Comparison of ENCODE assay signal across 8 mouse cellular contexts in the genomic region with DNA sequence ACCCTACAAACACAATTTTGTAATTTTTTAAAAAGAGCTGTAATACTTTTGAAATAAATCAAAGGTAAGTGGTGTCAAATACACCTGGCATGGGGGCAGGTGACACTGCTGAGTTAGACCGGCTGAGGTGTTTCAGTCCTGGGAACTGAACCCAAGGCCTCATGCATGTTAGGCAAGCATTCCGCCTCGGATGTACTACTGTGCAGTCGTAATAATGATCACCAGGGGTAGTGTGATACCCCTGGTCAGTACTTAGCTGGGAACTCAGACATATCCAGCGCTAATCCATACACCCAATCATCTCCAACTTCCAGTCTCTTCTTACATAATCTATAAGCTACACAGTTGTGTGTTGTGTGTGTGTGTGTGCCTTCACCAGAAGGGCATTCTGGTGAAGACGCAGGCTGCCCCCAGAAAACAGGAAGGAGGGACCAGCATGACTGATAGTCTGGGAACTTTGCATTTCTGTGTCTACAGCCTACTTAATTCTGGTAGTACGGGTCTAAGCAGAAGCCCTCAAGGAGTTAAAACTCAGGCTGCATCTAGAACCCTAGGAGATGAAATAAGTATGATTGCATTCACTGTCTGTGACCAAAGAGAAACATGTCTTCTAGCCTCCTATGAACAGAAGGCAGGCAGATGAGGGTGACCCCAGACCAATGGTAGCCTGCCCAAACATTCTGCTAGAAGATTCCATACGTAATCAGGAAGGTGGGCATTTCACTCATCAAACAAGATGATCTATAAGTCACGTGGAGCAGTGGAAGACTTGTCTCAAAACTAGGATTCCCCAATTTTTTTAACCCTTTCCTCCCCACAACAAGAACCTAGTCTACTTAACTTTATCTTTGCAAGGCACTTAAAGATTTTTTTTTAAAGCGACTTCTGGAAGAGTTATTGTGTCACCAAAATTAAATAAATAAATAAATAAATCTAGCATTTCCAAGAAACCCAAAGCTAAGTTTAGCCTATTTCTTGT. TPM values are rescaled to one million over a fixed set of nuclear protein-coding genes. Genes with fewer than 3 reads are reported as not detected.
DNase-seq lines count a peak whose midpoint lies in the region; ATAC-seq and TF ChIP-seq lines count a peak whose summit lies in the region.

No protein-coding gene starts in this region.

- peaks cover 56% of the 10 kb centered on the region for H3K4me1 ChIP-seq in kidney, embryonic 14.5 days (ENCODE audit: control insufficient read depth, insufficient read depth, low read length)
- H3K4me1 ChIP-seq in MEL (ENCODE audit: control insufficient read depth in 1 of 2, insufficient read depth in 2 of 2, low read length in 2 of 2): peaks cover 9 to 27% of the 10 kb centered on the region in 2 experiments; a peak in 3 of 4 replicates
- H3K4me1 ChIP-seq in forebrain, postnatal 0 days (ENCODE audit: insufficient read depth): peaks cover 17% of the 10 kb centered on the region
- peaks cover 49% of the 10 kb centered on the region for H3K4me1 ChIP-seq in liver, postnatal 0 days (ENCODE audit: insufficient read depth)

- peak overlapping the region; percentile 100; the same call in 1 of the 2 replicates for H3K4me3 ChIP-seq in kidney, embryonic 14.5 days (ENCODE audit: low read length)
- peak overlapping the region in 1 of 2 experiments; percentile 10; a peak in 2 of 4 replicates for H3K4me3 ChIP-seq in MEL (ENCODE audit: control insufficient read depth in 1 of 2, insufficient read depth in 1 of 2, low read depth in 2 of 2, low read length in 2 of 2)
- peak overlapping the region; percentile 97; the same call in 1 of the 2 replicates for H3K4me3 ChIP-seq in forebrain, postnatal 0 days (ENCODE audit: low read depth, low read length)
- H3K4me3 ChIP-seq in liver, postnatal 0 days (ENCODE audit: low read depth, low read length): peak overlapping the region; percentile 99

- no peak for ATAC-seq in kidney, embryonic 14.5 days (ENCODE audit: low FRiP score, low TSS enrichment)
- ATAC-seq in forebrain, postnatal 0 days: no peak
- ATAC-seq in liver, postnatal 0 days: no peak
- ATAC-seq in erythroid progenitor cell, adult 5-6 weeks (replicated peaks; ENCODE audit: low FRiP score, poor library complexity, severe bottlenecking): no peak

- 0 out of 2 replicates have a peak overlapping the region, but pooled peaks have one; percentile 8 for H3K27ac ChIP-seq in kidney, embryonic 14.5 days (ENCODE audit: low read depth, low read length)
- peak overlapping the region; percentile 15 for H3K27ac ChIP-seq in MEL (ENCODE audit: control insufficient read depth, low read depth, low read length)
- H3K27ac ChIP-seq in forebrain, postnatal 0 days (ENCODE audit: low read depth, low read length): no peak overlapping the region
- peak overlapping the region; percentile 98 for H3K27ac ChIP-seq in liver, postnatal 0 days (ENCODE audit: low read depth)

- no peak; a peak in 1 of 4 replicates for TF ChIP-seq POLR2A in MEL (IDR thresholded peaks at IDR 0.05; ENCODE audit: control insufficient read depth in 1 of 2, insufficient read depth in 1 of 2, low read depth in 1 of 2, low read length in 2 of 2, poor library complexity in 1 of 2)

- H3K9me3 ChIP-seq in kidney, embryonic 14.5 days (ENCODE audit: control insufficient read depth, low read length): no peaks in the 10 kb centered on the region
- H3K9me3 ChIP-seq in MEL (replicated peaks; ENCODE audit: insufficient read depth, low read length): no peaks in the 10 kb centered on the region
- H3K9me3 ChIP-seq in forebrain, postnatal 0 days (ENCODE audit: low read length): no peaks in the 10 kb centered on the region
- H3K9me3 ChIP-seq in liver, postnatal 0 days (ENCODE audit: low read length): no peaks in the 10 kb centered on the region

- peaks cover 59% of the 10 kb centered on the region for H3K79me2 ChIP-seq in MEL (ENCODE audit: control insufficient read depth, insufficient read depth, low read length, poor library complexity)

- peak overlapping the region; percentile 1; the same call in 1 of the 2 replicates for H3K9ac ChIP-seq in kidney, embryonic 14.5 days (ENCODE audit: low read depth, low read length)
- peak overlapping the region; percentile 2; the same call in 1 of the 2 replicates for H3K9ac ChIP-seq in MEL (ENCODE audit: control insufficient read depth, low read depth, low read length, poor library complexity, severe bottlenecking)
- H3K9ac ChIP-seq in forebrain, postnatal 0 days: 0 out of 2 replicates have a peak overlapping the region, but pooled peaks have one; percentile 7
- H3K9ac ChIP-seq in liver, postnatal 0 days (replicated peaks): peak overlapping the region; percentile 16; the same call in 1 of the 2 replicates

- H3K4me2 ChIP-seq in kidney, embryonic 14.5 days (replicated peaks; ENCODE audit: low read depth, low read length): peak overlapping the region; percentile 25; the same call in 1 of the 2 replicates
- H3K4me2 ChIP-seq in forebrain, postnatal 0 days (ENCODE audit: low read depth): peak overlapping the region; percentile 99
- peak overlapping the region; percentile 78 for H3K4me2 ChIP-seq in liver, postnatal 0 days (ENCODE audit: low read depth, low read length)

- peaks cover 48% of the 10 kb centered on the region for H3K36me3 ChIP-seq in kidney, embryonic 14.5 days (ENCODE audit: control insufficient read depth, insufficient read depth, low read length)
- H3K36me3 ChIP-seq in MEL (ENCODE audit: control insufficient read depth in 1 of 2, insufficient read depth in 2 of 2, low read length in 2 of 2): peaks cover 19 to 36% of the 10 kb centered on the region in 2 experiments
- H3K36me3 ChIP-seq in forebrain, postnatal 0 days (ENCODE audit: insufficient read depth): peaks cover 7% of the 10 kb centered on the region; the same call in 1 of the 2 replicates
- H3K36me3 ChIP-seq in liver, postnatal 0 days (replicated peaks; ENCODE audit: insufficient read depth, low read length): peaks cover 27% of the 10 kb centered on the region

- intact Hi-C loops in left cerebral cortex, postnatal 14 days (cut with DNase I): no loop called here

- no peak for TF ChIP-seq CTCF in MEL (IDR thresholded peaks at IDR 0.05 in 2 of 3, conservative IDR thresholded peaks at IDR 0.05 in 1 of 3; ENCODE audit: control insufficient read depth in 1 of 3, insufficient read depth in 1 of 3, low read depth in 2 of 3, low read length in 3 of 3, poor library complexity in 1 of 3, severe bottlenecking in 1 of 3)
- TF ChIP-seq CTCF in forebrain, postnatal 0 days (IDR thresholded peaks at IDR 0.05; ENCODE audit: low read depth): no peak
- no peak for TF ChIP-seq CTCF in liver, postnatal 0 days (IDR thresholded peaks at IDR 0.05; ENCODE audit: low read depth)

- no peak for DNase-seq in kidney, postnatal 25 days
- DNase-seq in MEL (ENCODE audit: low read depth, low spot score): peak; percentile 63
- DNase-seq in forebrain, postnatal 0 days: no peak
- no peak for DNase-seq in liver, postnatal 0 days
- no peak for DNase-seq in left cerebral cortex, postnatal 14 days (ENCODE audit: low spot score in 2 of 2)
- no peak for DNase-seq in urinary bladder, postnatal 4 days (ENCODE audit: low spot score in 2 of 2)

- TF ChIP-seq RAD21 in MEL (IDR thresholded peaks at IDR 0.05; ENCODE audit: low read depth, low read length): no peak

- 62% methylated on average over 10 of the region's 10 CpGs for WGBS in kidney, embryonic 14.5 days
- WGBS in forebrain, postnatal 0 days: 58% methylated on average over 10 of the region's 10 CpGs
- WGBS in liver, postnatal 0 days (ENCODE audit: insufficient replicate concordance): 47% methylated on average over 10 of the region's 10 CpGs

- TF ChIP-seq EP300 in MEL (IDR thresholded peaks at IDR 0.05; ENCODE audit: low read depth in 1 of 2, low read length in 2 of 2): no peak
- no peak for TF ChIP-seq EP300 in liver, postnatal 0 days (IDR thresholded peaks at IDR 0.05; ENCODE audit: low read depth)

- H3K27me3 ChIP-seq in kidney, embryonic 14.5 days (ENCODE audit: control insufficient read depth, insufficient read depth, low read length): no peaks in the 10 kb centered on the region
- no peaks in the 10 kb centered on the region for H3K27me3 ChIP-seq in MEL (ENCODE audit: control insufficient read depth in 1 of 2, insufficient read depth in 2 of 2, low read length in 2 of 2)
- H3K27me3 ChIP-seq in forebrain, postnatal 0 days (ENCODE audit: insufficient read depth, low read length): no peaks in the 10 kb centered on the region
- H3K27me3 ChIP-seq in liver, postnatal 0 days (ENCODE audit: insufficient read depth, low read length): no peaks in the 10 kb centered on the region

TF ChIP-seq in MEL, 35 proteins besides CTCF, POLR2A, EP300 and RAD21 (continues in another document):
- TF ChIP-seq BHLHE40 (IDR thresholded peaks at IDR 0.05; ENCODE audit: borderline replicate concordance, low read depth, low read length) (no peak; the same call in 1 of the 2 replicates), SMC3 (IDR thresholded peaks at IDR 0.05; ENCODE audit: low read depth, low read length) (peak; percentile 2; the same call in 1 of the 2 replicates), GABPA (IDR thresholded peaks at IDR 0.05; ENCODE audit: low read depth, low read length) (no peak), ETS1 (IDR thresholded peaks at IDR 0.05; ENCODE audit: low read depth, low read length) (peak; percentile 18; the same call in 1 of the 2 replicates), MYC (IDR thresholded peaks at IDR 0.05; ENCODE audit: low read depth, low read length) (0 out of 2 replicates have a peak, but pooled peaks have one; percentile 12), MAFK (IDR thresholded peaks at IDR 0.05; ENCODE audit: borderline replicate concordance, low read depth, low read length) (no peak), USF1 (IDR thresholded peaks at IDR 0.05; ENCODE audit: low read depth, low read length) (peak; percentile 75), NRF1 (IDR thresholded peaks at IDR 0.05; ENCODE audit: insufficient read depth, low read depth, low read length, poor library complexity, severe bottlenecking) (no peak), POLR2AphosphoS2 (IDR thresholded peaks at IDR 0.05; ENCODE audit: low read length) (no peak), ZNF384 (IDR thresholded peaks at IDR 0.05; ENCODE audit: low read depth, low read length) (0 out of 2 replicates have a peak, but pooled peaks have one; percentile 25), JUND (IDR thresholded peaks at IDR 0.05; ENCODE audit: low read depth, low read length) (no peak)

RNA-seq across cellular contexts. Expression of gene Irf2bp2, which starts 6.9 kb away (rescaled TPM):
- polyA plus RNA-seq in kidney, embryonic 14.5 days (2014; fragmentation: Nextera tagmentation; extraction: Ambion mirVana): 11.6 and 14.6 TPM in 2 replicates
- total RNA-seq in MEL (2012; rRNA removed): 30.4 and 37.2 TPM in 2 replicates
- polyA plus RNA-seq in MEL (2012; ENCODE audit: insufficient read depth in 1 of 2, insufficient read length in 2 of 2, low read depth in 1 of 2, low replicate concordance in 2 of 2, missing spikeins in 1 of 2): 10 to 100 TPM in 1 of 2 experiments, not detected in 1; 17.1 TPM
- 62.3 and 88.6 TPM in 2 replicates for total RNA-seq in forebrain, postnatal 0 days (2014; rRNA removed)
- 6.8 and 8.4 TPM in 2 replicates for polyA plus RNA-seq in forebrain, postnatal 0 days (2015; fragmentation: Nextera tagmentation; extraction: Ambion mirVana)
- polyA plus RNA-seq in liver, postnatal 0 days (2015; fragmentation: Nextera tagmentation; extraction: Ambion mirVana): 5.0 and 6.2 TPM in 2 replicates
- 10 to 100 TPM; 56.9 to 62.5 TPM for total RNA-seq in left cerebral cortex, postnatal 14 days (2021)
- 19.8 and 24.7 TPM in 2 replicates for total RNA-seq in erythroid progenitor cell, adult 5-6 weeks (2015; ENCODE audit: low replicate concordance)
- total RNA-seq in erythroid progenitor cell, adult 5-6 weeks (2017; ENCODE audit: low replicate concordance): 8.8 and 18.0 TPM in 2 replicates

Comparison
In these comparisons a context has a peak if more than half of its experiments do, and no peak if none do; other contexts are left out.
1. H3K4me2 ChIP-seq: peak in every context shown above with its lines; median percentile 99 in forebrain, postnatal 0 days; 78 in liver, postnatal 0 days; 25 in kidney, embryonic 14.5 days.